Mouse (Mus musculus) gastrocnemius, postnatal 25 days (tissue): ENCODE data around the gene Erf. TPM values are rescaled to one million over a fixed set of nuclear protein-coding genes. Genes with fewer than 3 reads are reported as not detected.

Experiments
- DNase-seq: peaks from one replicate; pipeline ENCODE4 v3.0.0; 2022
- long read RNA-seq, 2 experiments: library from polyadenylated mRNA; stranded (forward); transcript quantifications; one replicate each; pipeline ENCODE4 v2.0.0; 2021
- total RNA-seq, 2 experiments: library from RNA; stranded (reverse); gene quantifications; 1 replicate in 1 of 2; 2 replicates in 1 of 2; pipeline ENCODE4 v1.2.3; 2021

Erf gene
- total RNA-seq = 1 to 10 TPM; 5.8 to 7.2 TPM
- long read RNA-seq, experiment 1, partial matches to known transcripts = 0 of 3 reads
- long read RNA-seq, experiment 1, other reads (novel, unspliced or antisense) = 3 of 3 reads
- long read RNA-seq, experiment 2, partial matches to known transcripts = 0 of 1 reads
- long read RNA-seq, experiment 2, other reads (novel, unspliced or antisense) = 1 of 1 reads

DNA sequence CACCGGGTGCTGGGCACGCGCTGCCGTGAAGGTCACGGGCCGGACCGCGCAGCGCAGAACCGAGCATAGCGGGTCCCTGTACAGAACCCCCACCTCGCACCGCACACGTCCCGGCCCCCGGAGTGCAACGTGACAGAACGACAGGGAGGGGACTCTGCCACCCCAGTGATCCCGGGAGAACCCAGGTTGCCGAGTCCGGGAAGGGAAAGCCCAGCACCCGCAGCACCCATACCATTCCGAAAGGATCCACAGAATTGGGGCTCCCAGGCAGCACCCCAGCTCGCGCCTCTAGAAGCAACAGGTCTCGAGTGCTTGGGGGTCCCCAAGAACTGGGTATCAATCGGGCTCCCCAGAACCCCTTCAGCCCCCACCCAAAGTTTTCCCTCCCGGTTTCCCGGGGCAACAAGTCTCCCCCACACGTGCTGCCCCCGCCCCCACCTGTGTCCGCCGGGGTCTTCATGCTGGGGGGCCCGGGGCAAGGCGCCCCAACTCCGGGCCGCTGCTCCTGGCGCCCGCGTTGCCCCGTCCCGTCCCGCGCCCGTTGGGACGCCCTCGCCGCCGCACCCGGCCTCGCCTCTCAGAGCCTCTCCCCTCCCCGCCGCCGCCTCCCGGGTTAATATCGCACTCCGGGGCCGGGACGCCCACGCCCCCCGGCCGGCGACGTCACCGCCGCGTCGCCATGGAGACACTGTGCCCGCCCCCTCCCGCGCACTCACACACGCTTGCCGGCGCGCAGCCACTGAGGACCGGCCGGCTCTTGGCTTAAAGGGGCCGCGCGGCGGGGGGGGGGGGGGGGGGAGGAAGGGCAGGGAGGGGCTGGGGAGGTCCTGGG is at the start of gene Erf:
Gene Erf, minus strand, starts transcription at position 621 of the 832 bp plus-strand sequence.
- peak; percentile 96 for DNase-seq

DNA sequence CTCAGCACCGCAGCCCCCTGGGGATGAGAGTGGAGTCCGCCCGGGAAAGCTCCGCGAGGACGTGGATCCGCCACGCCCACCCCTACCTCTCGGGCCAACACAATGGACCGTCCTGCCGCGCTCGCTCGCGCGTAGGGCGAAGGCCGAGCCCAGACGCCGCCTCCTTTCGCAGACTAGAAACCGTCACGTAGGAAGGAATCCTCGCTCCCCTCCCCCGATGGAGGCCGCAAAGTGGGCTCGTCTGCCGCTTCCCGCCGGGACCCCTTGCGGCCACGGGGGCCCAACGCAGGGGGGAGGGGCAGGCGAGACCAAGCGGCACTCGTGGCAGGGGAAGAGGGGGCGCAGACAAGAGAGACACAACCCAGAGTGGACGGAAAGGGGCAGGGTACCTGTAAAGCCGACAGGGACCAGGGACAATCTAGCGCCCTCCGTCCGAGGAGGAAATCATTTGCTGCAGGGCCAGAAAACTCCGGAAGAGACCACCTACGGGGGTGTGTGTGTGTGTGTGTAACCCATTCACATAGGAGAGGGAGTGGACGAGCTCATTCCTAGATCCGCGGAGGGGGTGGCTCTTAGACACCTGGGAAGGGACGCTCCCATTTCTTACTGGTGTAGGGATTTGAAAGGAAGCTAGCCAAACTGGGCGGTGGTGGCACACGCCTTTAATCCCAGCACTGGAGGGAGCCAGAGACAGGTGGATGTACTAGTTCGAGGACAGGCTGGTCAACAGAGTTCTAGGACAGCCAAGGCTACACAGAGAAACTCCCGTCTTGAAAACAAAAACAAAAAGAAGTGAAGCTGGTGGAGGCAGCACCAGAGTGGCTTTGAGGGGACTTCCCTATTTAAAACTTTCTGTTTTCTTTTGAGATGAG is 47.1 kb upstream of the Erf start, which contains the start of gene Pafah1b3:
Gene Pafah1b3, minus strand, starts transcription at position 533 of the 872 bp plus-strand sequence.
- DNase-seq = peak; percentile 56

DNA sequence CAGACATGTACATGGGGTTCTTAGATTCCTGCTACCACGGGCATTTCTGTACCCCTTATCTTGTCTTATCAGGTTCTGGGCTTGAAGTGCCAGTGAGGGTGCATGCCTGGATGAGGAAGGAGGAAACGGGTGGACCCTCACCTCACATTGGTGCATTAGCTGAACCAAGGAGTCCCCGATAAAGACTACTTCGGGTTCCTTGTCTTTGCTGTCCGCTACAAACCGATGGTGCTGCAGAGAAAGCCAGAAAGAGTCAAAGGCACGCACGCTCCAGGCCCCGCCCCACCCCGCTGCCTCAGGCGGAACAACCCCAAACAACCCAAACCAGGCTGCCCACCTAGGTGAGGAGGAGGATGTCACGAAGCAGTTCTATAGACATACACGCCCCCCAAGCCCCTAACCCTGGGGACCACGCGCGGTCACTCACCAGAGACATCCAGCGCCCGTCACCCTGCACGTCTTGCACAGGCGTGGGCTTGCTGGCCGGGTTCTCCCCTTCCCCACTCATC is 46.4 kb upstream of the Erf start:
- DNase-seq = no peak

DNA sequence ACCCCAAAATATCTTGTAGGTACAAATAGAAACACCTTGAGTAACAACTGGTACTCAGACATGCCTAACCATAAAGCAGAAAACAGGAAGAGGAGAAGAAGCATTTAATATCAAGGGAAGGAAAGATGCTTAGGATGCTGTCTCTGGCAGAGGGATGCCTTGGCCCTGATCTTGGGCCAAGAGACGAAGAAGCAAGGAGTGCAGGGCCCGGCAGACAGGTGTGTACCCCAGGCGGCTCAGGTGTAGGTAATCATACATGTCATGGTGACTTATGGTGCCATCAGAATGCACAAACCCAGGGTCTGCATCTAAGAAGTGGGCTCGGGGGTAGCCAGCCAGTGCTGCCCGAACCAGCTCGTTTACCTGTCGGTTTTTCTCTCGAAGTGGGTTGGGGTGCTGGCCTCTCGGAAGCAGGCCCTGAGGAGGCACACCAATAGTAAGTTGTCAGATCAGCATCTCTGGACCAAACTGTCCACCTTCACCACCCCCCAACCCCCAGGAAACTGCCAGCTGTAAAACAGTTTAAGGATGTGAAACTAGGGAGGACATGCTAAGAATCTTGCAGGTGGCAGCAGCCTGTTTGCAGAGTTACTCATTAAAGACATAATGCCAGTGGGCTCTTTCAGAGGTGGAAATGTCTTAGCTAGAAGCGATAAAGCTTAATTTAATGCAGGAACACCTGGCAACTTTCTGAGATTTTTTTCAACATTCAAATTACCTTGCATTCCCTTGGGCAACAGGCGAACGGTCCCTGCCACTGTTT is 44.6 kb upstream of the Erf start:
- DNase-seq = no peak

DNA sequence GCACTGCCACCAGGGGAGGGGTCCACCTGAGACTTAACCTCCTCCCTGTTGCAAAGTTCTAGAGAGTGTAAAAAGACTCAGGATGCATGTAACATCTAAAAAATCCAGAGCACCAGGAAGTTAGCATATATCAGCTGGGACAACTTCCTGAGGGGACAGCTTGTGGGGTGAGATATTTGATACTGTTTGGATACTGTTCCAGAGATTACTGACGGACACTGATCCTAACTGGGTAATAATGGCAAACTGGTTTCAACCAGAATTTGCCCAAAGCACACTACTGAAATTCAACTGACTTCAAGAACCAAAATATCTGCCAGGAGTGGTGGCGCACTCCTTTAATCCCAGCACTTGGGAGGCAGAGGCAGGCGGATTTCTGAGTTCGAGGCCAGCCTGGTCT is 43.9 kb upstream of the Erf start:
- no peak for DNase-seq

DNA sequence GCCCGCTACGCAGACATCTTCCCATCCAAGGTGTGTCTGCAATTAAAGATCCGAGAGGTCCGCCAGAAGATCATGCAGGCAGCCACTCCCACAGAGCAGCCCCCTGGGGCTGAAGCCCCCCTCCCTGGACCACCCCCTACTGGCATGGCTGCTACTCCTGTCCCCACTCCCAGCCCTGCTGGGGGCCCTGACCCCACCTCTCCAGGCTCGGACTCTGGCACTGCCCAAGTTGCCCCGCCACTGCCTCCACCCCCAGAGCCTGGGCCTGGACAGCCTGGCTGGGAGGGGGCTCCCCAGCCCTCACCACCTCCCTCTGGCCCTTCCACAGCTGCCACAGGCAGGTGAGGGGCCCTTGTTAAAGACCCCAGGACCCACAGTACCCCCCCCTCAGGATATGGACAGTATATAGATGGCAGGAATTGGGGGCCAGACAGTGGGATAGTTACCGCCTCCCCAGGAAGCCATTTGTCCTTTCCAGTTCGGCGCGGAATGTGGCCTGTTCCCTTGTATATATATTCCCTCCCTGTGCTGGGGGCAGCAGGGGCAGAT is 42.7 kb upstream of the Erf start:
- no peak for DNase-seq

DNA sequence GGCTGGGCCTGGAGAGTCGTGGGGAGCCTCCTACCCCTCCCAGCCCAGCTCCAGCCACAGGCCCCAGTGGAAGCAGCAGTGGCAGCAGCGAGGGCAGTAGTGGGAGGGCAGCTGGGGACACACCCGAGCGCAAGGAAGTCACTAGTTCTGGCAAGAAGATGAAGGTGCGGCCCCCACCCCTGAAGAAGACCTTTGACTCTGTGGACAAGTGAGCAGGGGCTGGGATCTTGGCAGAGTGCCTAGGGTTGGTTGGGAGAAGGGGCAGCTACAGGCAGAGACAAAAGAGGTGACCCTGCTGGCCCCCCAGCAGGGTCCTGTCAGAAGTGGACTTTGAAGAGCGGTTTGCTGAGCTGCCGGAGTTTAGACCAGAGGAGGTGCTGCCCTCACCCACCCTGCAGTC is 41.5 kb upstream of the Erf start:
- DNase-seq = no peak

DNA sequence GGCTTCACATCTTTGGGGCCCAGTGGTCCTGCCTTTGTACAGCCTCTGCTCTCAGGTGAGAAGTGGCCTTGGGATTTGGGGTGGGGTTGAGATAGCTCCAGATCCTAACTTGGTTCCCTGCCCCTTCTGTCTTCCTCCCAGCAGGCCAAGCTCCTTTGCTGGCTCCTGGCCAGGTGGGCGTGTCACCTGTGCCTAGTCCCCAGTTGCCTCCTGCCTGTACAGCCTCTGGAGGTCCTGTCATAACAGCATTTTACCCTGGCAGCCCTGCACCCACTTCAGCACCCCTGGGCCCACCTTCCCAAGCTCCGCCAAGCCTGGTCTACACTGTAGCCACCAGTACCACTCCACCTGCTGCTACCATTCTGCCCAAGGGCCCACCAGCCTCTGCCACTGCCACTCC is 40.4 kb upstream of the Erf start:
- DNase-seq = no peak

DNA sequence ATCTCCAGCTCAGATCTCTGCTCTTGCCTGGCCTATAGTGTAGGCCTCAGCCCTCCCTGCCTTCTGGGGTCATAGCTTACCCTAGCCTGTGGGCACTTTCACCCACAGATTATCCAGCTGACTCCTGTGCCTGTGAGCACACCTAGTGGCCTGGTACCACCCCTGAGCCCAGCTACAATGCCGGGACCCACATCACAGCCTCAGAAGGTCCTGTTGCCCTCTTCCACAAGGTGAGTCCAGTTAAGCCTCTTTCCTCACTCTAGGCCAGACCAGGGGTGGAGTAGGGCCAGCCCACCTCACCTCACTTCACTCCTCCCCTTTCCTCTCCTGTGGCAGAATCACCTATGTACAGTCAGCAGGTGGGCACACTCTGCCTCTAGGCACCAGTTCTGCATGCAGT is 39.9 kb upstream of the Erf start:
- DNase-seq = no peak

DNA sequence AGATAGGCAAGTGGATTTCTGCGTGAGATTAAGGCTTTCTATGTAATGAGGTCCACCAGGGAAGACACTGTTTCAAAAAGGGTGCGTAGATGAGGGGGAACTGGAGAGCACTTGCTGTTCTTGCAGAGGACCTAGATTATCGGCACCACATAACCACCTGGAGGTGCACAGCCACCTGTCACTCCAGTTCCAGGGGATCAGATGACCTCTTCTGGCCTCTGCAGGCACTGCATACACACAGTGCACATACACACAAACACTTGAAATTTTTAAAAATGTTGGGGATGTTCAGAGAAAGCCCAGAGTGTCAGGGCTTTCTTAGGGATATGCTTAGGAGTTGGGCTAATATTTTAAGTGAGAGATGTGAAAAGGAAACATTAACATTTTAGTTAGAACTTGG is 39.4 kb upstream of the Erf start:
- no peak for DNase-seq

DNA sequence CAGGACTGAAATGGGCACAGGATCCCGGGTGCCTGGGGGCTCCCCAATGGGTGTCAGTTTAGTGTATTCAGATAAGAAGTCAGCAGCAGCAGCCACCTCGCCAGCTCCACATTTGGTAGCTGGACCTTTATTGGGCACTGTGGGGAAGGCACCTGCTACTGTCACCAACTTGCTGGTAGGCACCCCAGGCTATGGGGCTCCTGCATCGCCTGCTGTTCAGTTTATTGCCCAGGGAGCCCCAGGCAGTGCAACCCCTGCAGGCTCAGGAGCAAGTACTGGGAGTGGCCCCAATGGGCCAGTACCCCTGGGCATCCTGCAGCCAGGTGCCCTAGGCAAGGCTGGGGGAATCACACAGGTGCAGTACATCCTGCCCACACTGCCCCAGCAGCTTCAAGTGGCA is 38.2 kb upstream of the Erf start:
- no peak for DNase-seq

DNA sequence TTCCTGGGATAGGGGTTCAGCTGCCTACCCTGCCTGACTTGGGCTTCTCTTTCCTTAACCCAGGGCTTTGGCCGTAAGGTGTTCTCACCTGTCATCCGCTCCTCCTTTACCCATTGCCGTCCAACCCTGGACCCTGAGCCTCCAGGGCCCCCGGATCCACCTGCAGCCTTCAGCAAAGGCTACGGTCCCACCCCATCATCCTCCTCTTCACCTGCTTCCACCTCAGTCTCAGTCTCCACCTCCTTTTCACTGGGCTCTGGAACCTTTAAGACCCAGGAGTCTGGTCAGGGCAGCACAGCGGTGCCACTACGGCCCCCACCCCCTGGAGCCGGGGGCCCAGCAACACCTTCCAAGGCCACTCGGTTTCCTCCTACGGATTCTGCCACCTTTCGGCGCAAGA is 37.5 kb upstream of the Erf start:
- DNase-seq = no peak

DNA sequence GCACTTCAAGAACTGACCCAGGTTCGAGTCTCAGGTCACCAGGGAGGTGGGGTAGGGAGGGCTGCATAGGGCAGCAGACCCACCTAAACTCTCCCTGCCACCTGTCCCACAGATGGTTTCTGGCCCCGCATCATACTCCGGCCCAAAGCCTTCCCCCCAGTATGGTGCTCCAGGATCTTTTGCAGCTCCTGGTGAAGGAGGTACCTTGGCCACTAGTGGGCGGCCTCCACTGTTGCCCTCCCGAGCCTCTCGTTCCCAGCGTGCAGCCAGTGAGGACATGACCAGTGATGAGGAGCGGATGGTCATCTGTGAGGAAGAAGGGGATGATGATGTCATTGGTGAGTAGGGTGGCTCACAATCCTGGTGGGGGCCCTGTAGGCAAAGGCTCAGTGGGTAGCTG is 36.4 kb upstream of the Erf start:
- no peak for DNase-seq

DNA sequence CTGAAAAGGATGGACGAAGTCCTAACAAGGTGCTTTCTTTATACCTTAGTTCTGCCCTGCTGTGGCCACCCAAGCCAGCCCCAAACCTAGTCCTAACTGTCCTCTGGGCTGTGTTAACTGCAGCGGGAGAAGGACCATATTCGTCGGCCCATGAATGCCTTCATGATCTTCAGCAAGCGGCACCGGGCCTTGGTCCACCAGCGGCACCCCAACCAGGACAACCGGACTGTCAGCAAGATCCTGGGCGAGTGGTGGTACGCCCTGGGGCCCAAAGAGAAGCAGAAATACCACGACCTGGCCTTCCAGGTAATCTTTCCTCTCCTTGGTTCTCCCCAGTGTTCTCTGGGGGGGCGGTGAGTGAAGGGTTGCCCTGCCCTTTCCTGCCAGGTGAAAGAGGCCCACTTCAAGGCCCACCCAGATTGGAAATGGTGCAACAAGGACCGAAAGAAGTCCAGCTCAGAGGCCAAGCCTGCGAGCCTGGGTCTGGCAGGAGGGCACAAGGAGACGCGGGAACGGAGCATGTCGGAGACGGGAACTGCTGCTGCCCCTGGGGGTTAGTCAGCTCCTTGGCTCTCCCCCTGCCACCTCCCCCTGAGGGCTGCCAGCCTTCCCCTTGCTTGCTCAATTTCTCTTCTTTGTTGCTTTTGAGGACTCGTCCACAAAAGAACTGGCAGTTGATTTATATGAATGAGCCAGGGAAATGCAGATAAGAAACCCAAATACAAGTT is 35.1 kb upstream of the Erf start:
- no peak for DNase-seq

DNA sequence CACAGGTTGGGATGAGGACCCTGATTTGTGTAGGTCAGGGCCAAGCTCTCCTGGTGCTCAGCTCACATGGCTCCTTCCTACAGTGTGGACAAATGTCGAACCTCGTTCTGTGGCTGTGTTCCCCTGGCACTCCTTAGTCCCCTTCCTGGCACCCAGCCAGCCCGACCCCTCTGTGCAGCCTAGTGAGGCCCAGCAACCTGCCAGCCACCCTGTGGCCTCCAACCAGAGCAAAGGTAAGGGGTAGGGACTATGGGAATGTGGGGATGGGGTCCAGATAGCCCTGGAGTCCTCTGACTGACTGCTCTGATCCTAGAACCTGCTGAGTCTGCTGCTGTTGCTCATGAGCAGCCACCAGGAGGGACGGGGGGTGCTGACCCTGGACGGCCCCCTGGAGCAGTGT is 34.2 kb upstream of the Erf start:
- DNase-seq = no peak

DNA sequence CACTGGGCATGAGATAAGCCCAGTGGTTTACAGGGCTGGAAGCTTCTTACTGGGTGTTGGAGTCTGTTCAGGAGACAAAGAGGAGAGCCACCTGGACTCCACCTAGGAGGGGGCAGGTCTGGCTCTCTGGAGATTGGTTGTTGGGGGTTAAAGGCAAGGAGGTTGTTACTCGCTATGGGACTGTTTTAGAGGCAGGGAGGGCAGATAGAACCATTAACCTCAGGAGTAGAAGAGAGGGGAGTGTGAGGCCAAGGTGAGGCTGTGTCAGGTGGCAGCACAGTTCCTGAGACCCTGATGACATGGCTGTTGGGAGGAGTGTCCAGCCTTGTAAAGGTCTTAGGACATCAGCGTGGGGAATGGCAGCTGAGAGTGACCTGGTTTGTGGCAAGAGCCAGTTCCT is 33.6 kb upstream of the Erf start:
- no peak for DNase-seq

DNA sequence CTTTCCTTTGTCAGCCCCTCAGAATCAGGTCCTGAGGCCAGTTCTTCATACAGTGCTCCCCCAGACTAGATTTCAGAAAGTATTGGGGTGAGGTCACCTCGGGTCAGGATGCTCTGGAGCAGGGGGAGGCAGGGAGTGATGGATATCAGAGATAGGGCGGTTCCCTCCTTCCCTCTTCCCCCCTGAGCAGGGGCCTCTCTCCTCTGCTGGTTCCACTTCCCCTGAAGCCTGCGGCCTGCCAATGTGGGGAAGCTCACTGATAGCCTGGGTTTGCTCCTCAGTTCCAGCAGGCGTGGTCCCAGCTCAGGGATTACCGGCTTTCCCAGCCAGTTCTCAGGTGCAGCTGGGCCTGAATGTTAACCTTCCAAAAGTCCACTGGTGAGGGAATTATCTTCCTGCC is 33.1 kb upstream of the Erf start:
- DNase-seq = no peak

DNA sequence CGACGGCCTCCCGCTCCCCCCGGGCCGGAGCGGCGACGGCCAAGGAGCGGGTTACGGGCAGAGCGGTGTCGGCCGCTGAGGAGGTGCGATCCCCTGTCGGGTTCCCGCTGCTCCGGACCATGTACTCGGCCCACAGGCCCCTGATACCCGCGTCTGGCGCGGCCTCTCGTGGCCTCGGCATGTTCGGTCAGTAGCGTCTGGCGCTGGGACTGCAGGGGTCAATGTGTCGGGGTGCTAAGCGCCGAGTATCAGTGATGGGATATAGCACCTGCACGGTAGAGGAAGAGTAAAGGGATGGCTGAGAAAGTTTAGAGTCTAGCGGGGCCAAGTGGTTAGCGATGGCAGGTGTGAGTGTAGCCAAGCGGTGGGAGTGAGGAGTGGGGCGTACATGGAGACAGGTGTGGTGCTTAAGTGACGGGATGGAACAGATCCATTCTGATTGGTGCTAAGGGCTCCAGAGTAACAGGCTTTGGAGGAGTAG is 32.2 kb upstream of the Erf start:
- peak; percentile 62 for DNase-seq

DNA sequence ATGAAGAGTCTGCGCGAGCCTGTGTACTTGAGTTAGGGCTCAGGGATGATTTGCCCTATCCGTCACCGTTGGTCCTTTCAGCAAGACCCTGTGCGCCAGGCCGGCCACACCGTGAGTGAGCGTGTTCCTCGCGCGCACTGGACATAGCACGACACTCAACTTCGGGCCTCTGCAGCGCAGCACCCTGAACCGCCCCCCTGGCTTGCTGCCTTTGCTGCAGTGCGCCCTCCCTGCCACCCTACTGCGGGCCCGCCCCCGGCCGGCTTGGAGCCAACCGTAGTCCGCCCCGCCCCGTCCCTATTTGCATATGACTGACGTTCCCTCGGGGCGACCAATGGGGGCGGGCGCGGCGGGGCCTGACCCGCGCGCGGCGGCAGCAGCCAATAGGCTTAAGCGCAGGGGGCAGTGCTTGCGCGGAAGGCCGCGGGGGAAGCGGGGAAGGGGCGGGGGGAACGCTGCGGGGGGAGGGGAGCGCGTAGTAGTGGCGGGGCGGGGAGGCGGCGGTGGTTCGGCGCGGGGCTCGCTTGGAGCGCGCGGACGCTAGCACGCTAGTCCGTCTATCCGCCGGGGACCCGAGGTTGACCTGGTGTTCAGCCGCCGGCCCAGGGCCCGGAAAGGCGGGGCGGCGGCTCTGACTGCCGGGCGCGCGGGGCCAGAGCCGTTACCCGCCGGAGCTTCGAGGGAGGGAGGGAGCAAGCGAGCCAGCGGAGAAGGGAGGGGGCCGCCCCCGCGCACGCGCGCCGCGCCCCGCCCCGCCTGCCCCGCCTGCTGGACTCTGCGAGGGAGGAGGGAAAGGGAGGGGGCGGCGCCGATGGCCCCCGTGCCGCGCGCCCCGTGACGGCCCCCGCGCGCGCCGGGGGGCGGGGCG is 31.4 kb upstream of the Erf start:
- DNase-seq = peak; percentile 99
